Mouse (Mus musculus) forebrain, embryonic 11.5 days (tissue): ENCODE measurements around the gene Fam124b. TPM values are rescaled to one million over a fixed set of nuclear protein-coding genes. Genes with fewer than 3 reads are reported as not detected.
A peak's percentile ranks its signal among the peaks of the same experiment; 100 is the strongest.

Experiments
- ATAC-seq: fragments of 200-750 bp; cut with Nextera tagmentation; replicated peaks from 2 replicates; pipeline ENCODE4 v1.8.0; 2017; ENCODE audit warnings: moderate TSS enrichment; ENCODE audit not compliant: low FRiP score
- DNase-seq: peaks from one replicate; pipeline ENCODE4 v3.0.0-alpha.2; 2017; ENCODE audit warnings: low spot score
- H3K27ac ChIP-seq: fragments of 300-500 bp; sonication (generic); 2 replicates; pipeline ENCODE4 v1.5.1; 2014; ENCODE audit warnings: low read depth, low read length
- H3K27me3 ChIP-seq: fragments of 300-500 bp; sonication (generic); 2 replicates; pipeline ENCODE4 v1.6.1; 2014; ENCODE audit warnings: mild to moderate bottlenecking, low read length, mixed read lengths; ENCODE audit not compliant: control insufficient read depth, insufficient read depth
- H3K36me3 ChIP-seq: fragments of 300-500 bp; sonication (generic); 2 replicates; pipeline ENCODE4 v1.6.1; 2014; ENCODE audit warnings: mild to moderate bottlenecking, low read length, moderate library complexity, mixed read lengths; ENCODE audit not compliant: control insufficient read depth, insufficient read depth
- H3K4me1 ChIP-seq: fragments of 300-500 bp; sonication (generic); replicated peaks from 2 replicates; pipeline ENCODE4 v1.6.1; 2014; ENCODE audit warnings: low read length, mixed read lengths; ENCODE audit not compliant: control insufficient read depth, insufficient read depth
- H3K4me2 ChIP-seq: fragments of 300-500 bp; sonication (generic); 2 replicates; pipeline ENCODE4 v1.6.1; 2014; ENCODE audit warnings: low read depth, mild to moderate bottlenecking, low read length, moderate library complexity, mixed read lengths; ENCODE audit not compliant: severe bottlenecking
- H3K4me3 ChIP-seq: fragments of 300-500 bp; sonication (generic); 2 replicates; pipeline ENCODE4 v1.5.1; 2014; ENCODE audit warnings: low read depth, low read length
- H3K9ac ChIP-seq: fragments of 300-500 bp; sonication (generic); 2 replicates; pipeline ENCODE4 v1.6.1; 2014; ENCODE audit warnings: low read length
- H3K9me3 ChIP-seq: fragments of 300-500 bp; sonication (generic); 2 replicates; pipeline ENCODE4 v1.6.1; 2016; ENCODE audit warnings: low read length, mixed read lengths; ENCODE audit not compliant: control insufficient read depth
- whole genome bisulfite sequencing: fragments of 180-500 bp; shearing (Covaris S2); extraction: QIAGEN DNeasy Blood & Tissue Kit; methylation state at CpG from one replicate; pipeline ENCODE4 v1.1.7; 2014; 5-methylcytosine and 5-hydroxymethylcytosine counted together
- polyA plus RNA-seq: library from polyadenylated mRNA; unstranded; fragments of >200 nt; fragmentation: Nextera tagmentation; extraction: Ambion mirVana; gene quantifications from 2 replicates; pipeline ENCODE4 v1.2.1, GENCODE M21; 2014

Gene Fam124b
- polyA plus RNA-seq, 1 experiment from 2014 or later: 0.72 TPM

- ATAC-seq (no peak), DNase-seq (no peak)
- WGBS: 87% methylated on average over 3 of the region's 3 CpGs
- Histone ChIP-seq H3K9ac (no peak overlapping the region), H3K9me3 (no peaks in the 10 kb centered on the region), H3K4me1 (no peaks in the 10 kb centered on the region), H3K4me2 (no peak overlapping the region), H3K4me3 (no peak overlapping the region), H3K36me3 (no peaks in the 10 kb centered on the region), H3K27me3 (no peaks in the 10 kb centered on the region), H3K27ac (no peak overlapping the region)
Observed at GRCm38 (mm10) chr1:80202314-80202713, 16.0 kb downstream of the Fam124b start.

- Histone ChIP-seq H3K9ac (no peak overlapping the region), H3K4me1 (no peaks in the 10 kb centered on the region), H3K27ac (no peak overlapping the region), H3K27me3 (no peaks in the 10 kb centered on the region), H3K4me2 (no peak overlapping the region), H3K9me3 (no peaks in the 10 kb centered on the region), H3K36me3 (no peaks in the 10 kb centered on the region), H3K4me3 (no peak overlapping the region)
- ATAC-seq: no peak
- DNase-seq: no peak
- 90% methylated on average over 8 of the region's 8 CpGs for WGBS
Observed at GRCm38 (mm10) chr1:80192837-80193236, 25.4 kb downstream of the Fam124b start.

GRCm38 (mm10) chr1:80181414-80181805 lies 36.9 kb downstream of the Fam124b start:
- no peak overlapping the region for H3K9ac ChIP-seq
- no peak overlapping the region for H3K4me3 ChIP-seq
- DNase-seq (no peak), ATAC-seq (peak; percentile 58; the same call in 1 of the 2 replicates)
- H3K4me1 ChIP-seq: no peaks in the 10 kb centered on the region
- H3K36me3 ChIP-seq: no peaks in the 10 kb centered on the region
- H3K4me2 ChIP-seq: no peak overlapping the region
- H3K27ac ChIP-seq: no peak overlapping the region
- H3K27me3 ChIP-seq: no peaks in the 10 kb centered on the region
- H3K9me3 ChIP-seq: no peaks in the 10 kb centered on the region
- 58% methylated on average over 3 of the region's 3 CpGs for WGBS

- peak; percentile 45; the same call in 1 of the 2 replicates for ATAC-seq
Observed at GRCm38 (mm10) chr1:80180767-80181413, 37.4 kb downstream of the Fam124b start.

GRCm38 (mm10) chr1:80180128-80180527 lies 38.1 kb downstream of the Fam124b start:
- Histone ChIP-seq H3K9ac (no peak overlapping the region), H3K4me2 (no peak overlapping the region), H3K27ac (no peak overlapping the region), H3K4me3 (no peak overlapping the region), H3K27me3 (no peaks in the 10 kb centered on the region), H3K9me3 (no peaks in the 10 kb centered on the region), H3K36me3 (no peaks in the 10 kb centered on the region), H3K4me1 (no peaks in the 10 kb centered on the region)
- no peak for ATAC-seq
- WGBS: 61% methylated on average over 7 of the region's 7 CpGs
- DNase-seq: peak; percentile 63

More at GRCm38 (mm10) chr1:80180767-80181413, 37.4 kb downstream of the Fam124b start:
- Histone ChIP-seq H3K36me3 (no peaks in the 10 kb centered on the region), H3K9me3 (no peaks in the 10 kb centered on the region), H3K9ac (no peak overlapping the region), H3K27me3 (no peaks in the 10 kb centered on the region), H3K4me3 (no peak overlapping the region), H3K27ac (no peak overlapping the region), H3K4me1 (no peaks in the 10 kb centered on the region), H3K4me2 (no peak overlapping the region)
- WGBS: 42% methylated on average over 13 of the region's 13 CpGs
- DNase-seq: peak; percentile 58

- Histone ChIP-seq H3K4me1 (no peaks in the 10 kb centered on the region), H3K4me3 (no peak overlapping the region), H3K27me3 (no peaks in the 10 kb centered on the region), H3K27ac (no peak overlapping the region), H3K36me3 (no peaks in the 10 kb centered on the region), H3K4me2 (no peak overlapping the region), H3K9me3 (no peaks in the 10 kb centered on the region), H3K9ac (no peak overlapping the region)
- 77% methylated on average over 11 of the region's 11 CpGs for WGBS
- DNase-seq (no peak), ATAC-seq (no peak)
Observed at GRCm38 (mm10) chr1:80177651-80178382, 40.5 kb downstream of the Fam124b start.

- H3K36me3 ChIP-seq: no peaks in the 10 kb centered on the region
- H3K9me3 ChIP-seq: no peaks in the 10 kb centered on the region
- ATAC-seq (no peak), DNase-seq (no peak)
- H3K9ac ChIP-seq: no peak overlapping the region
- no peak overlapping the region for H3K4me2 ChIP-seq
- no peaks in the 10 kb centered on the region for H3K27me3 ChIP-seq
- H3K4me3 ChIP-seq: no peak overlapping the region
- no peaks in the 10 kb centered on the region for H3K4me1 ChIP-seq
- 88% methylated on average over 5 of the region's 5 CpGs for WGBS
- no peak overlapping the region for H3K27ac ChIP-seq
Observed at GRCm38 (mm10) chr1:80167706-80168105, 50.6 kb downstream of the Fam124b start.

GRCm38 (mm10) chr1:80166577-80166976 lies 51.7 kb downstream of the Fam124b start:
- 88% methylated on average over 4 of the region's 4 CpGs for WGBS
- Histone ChIP-seq H3K9ac (no peak overlapping the region), H3K27ac (no peak overlapping the region), H3K36me3 (no peaks in the 10 kb centered on the region), H3K4me3 (no peak overlapping the region), H3K4me2 (no peak overlapping the region), H3K27me3 (no peaks in the 10 kb centered on the region), H3K9me3 (no peaks in the 10 kb centered on the region), H3K4me1 (no peaks in the 10 kb centered on the region)
- ATAC-seq (no peak), DNase-seq (no peak)

GRCm38 (mm10) chr1:80165391-80165790 lies 52.9 kb downstream of the Fam124b start:
- H3K27me3 ChIP-seq: no peaks in the 10 kb centered on the region
- DNase-seq (no peak), ATAC-seq (no peak)
- H3K4me3 ChIP-seq: no peak overlapping the region
- 86% methylated on average over 5 of the region's 5 CpGs for WGBS
- no peak overlapping the region for H3K27ac ChIP-seq
- no peaks in the 10 kb centered on the region for H3K4me1 ChIP-seq
- no peak overlapping the region for H3K4me2 ChIP-seq
- no peaks in the 10 kb centered on the region for H3K36me3 ChIP-seq
- no peak overlapping the region for H3K9ac ChIP-seq
- H3K9me3 ChIP-seq: no peaks in the 10 kb centered on the region
